Mouse (Mus musculus) forebrain, embryonic 12.5 days (tissue): ENCODE data around the gene Ascl1. TPM values are rescaled to one million over a fixed set of nuclear protein-coding genes. Genes with fewer than 3 reads are reported as not detected.

ENCODE experiments used
- ATAC-seq: fragments of 200-750 bp; cut with Nextera tagmentation; 2 replicates; pipeline ENCODE4 v1.8.0; 2017; ENCODE audit warnings: moderate TSS enrichment; ENCODE audit not compliant: low FRiP score
- H3K27ac ChIP-seq: fragments of 300-500 bp; sonication (generic); 2 replicates; pipeline ENCODE4 v1.5.1; 2016; ENCODE audit warnings: mild to moderate bottlenecking
- H3K27me3 ChIP-seq: fragments of 300-500 bp; sonication (generic); 2 replicates; pipeline ENCODE4 v1.6.1; 2016; ENCODE audit warnings: mild to moderate bottlenecking
- H3K36me3 ChIP-seq: fragments of 300-500 bp; sonication (generic); replicated peaks from 2 replicates; pipeline ENCODE4 v1.6.1; 2016; ENCODE audit warnings: mild to moderate bottlenecking
- H3K4me1 ChIP-seq: fragments of 300-500 bp; sonication (generic); 2 replicates; pipeline ENCODE4 v1.6.1; 2016
- H3K4me2 ChIP-seq: fragments of 300-500 bp; sonication (generic); 2 replicates; pipeline ENCODE4 v1.6.1; 2016; ENCODE audit warnings: mild to moderate bottlenecking, moderate library complexity
- H3K4me3 ChIP-seq: fragments of 300-500 bp; sonication (generic); replicated peaks from 2 replicates; pipeline ENCODE4 v1.5.1; 2016; ENCODE audit warnings: mild to moderate bottlenecking
- H3K9ac ChIP-seq: fragments of 300-500 bp; sonication (generic); 2 replicates; pipeline ENCODE4 v1.6.1; 2016; ENCODE audit warnings: mild to moderate bottlenecking
- H3K9me3 ChIP-seq: fragments of 300-500 bp; sonication (generic); 2 replicates; pipeline ENCODE4 v1.6.1; 2016
- WGBS: fragments of 180-500 bp; shearing (Covaris S2); methylation state at CpG from one replicate; pipeline ENCODE4 v1.1.7; 2016; 5-methylcytosine and 5-hydroxymethylcytosine counted together
- polyA plus RNA-seq: library from polyadenylated mRNA; unstranded; fragments of >200 nt; fragmentation: Nextera tagmentation; extraction: Ambion mirVana; gene quantifications from 2 replicates; pipeline ENCODE4 v1.2.1, GENCODE M21; 2016

The Ascl1 gene
- 62.3 and 75.3 TPM in 2 replicates for polyA plus RNA-seq

DNA sequence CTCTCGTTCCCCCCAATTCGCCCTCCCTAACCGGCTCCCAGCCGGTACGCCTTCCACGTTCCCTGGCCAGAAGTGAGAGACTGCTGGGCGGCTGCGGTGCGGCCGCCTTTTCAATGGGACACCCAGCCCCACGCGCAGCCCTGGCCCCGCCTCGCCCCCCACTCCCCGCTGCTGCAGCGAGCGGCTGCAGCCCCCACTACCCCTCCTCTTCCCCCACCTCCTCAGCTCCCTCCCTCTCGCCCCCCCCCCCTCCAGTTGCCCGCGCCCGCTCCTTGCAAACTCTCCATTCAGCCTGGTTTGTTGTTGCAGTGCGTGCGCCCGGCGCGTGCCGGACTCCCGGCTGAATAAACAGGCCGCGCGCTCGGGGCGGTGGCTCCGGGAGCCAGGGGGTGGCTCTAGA lies at the start of gene Ascl1:
Ascl1 (minus strand) TSS at position 85 of the 400 bp plus-strand sequence.
- peaks cover 50% of the 10 kb centered on the region for H3K4me1 ChIP-seq
- peaks cover 6% of the 10 kb centered on the region; the same call in 1 of the 2 replicates for H3K9me3 ChIP-seq
- peak within 1 kb of the TSS; percentile 77 for H3K4me2 ChIP-seq
- H3K27ac ChIP-seq: peak within 1 kb of the TSS; percentile 96
- H3K9ac ChIP-seq: peak within 1 kb of the TSS; percentile 96
- peak; percentile 63 for ATAC-seq
- H3K36me3 ChIP-seq: no peaks in the 10 kb centered on the region
- H3K27me3 ChIP-seq: peaks cover 38% of the 10 kb centered on the region
- peak within 1 kb of the TSS; percentile 91 for H3K4me3 ChIP-seq
- under 1% methylated on average over 30 of the region's 34 CpGs for WGBS

DNA sequence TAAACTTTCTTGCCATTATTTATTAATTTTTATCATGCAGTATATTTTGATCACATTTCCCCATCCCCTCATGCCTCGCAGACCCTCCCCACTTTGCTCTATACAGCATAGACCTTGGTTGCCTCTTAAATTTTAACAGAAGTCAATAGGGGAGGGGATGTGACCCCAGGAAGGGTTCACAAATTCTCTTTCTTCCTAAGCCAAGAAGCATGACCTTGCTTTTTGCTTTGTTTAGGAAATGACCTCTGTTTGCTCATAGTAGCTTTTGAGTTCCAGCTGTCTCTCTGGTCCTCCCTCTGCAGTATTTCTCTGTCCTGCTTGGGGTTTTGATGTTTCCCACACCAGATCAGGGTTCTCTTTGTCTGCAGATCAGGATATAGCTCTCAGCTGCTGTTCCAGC lies 40.7 kb upstream of the Ascl1 start:
- WGBS: 80% methylated on average over 1 of the region's 1 CpGs
- H3K4me1 ChIP-seq: no peaks in the 10 kb centered on the region
- no peaks in the 10 kb centered on the region for H3K9me3 ChIP-seq
- no peaks in the 10 kb centered on the region; the same call in 1 of the 2 replicates for H3K27me3 ChIP-seq
- H3K9ac ChIP-seq: no peak overlapping the region
- H3K36me3 ChIP-seq: no peaks in the 10 kb centered on the region
- H3K27ac ChIP-seq: no peak overlapping the region
- no peak overlapping the region for H3K4me3 ChIP-seq
- H3K4me2 ChIP-seq: no peak overlapping the region
- no peak for ATAC-seq

DNA sequence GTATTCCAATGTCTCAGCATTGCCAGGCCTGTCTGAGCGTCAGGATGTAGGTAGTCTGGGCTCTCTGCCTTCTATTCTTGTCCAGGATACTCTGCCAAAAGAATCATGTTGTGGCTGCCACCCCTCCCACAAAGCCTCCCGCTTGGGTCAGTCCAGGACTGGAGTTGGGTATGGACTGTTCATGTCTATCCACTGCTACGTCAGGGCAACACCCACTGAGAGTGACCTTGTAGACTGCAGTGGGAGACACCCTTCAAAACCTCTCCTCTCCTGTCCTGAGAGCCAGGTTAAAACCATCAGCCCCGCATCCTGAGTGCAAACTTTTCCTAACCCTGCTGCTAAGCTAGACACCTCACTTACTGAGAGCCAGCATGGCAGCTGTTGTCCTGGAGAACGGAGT lies 28.2 kb upstream of the Ascl1 start, which contains the start of gene Pah:
Pah (plus strand) TSS at position 150 of the 400 bp plus-strand sequence.
- 93% methylated on average over 5 of the region's 5 CpGs for WGBS
- Histone ChIP-seq H3K9ac (no peak within 1 kb of the TSS), H3K4me3 (no peak within 1 kb of the TSS), H3K4me2 (no peak within 1 kb of the TSS), H3K27ac (no peak within 1 kb of the TSS), H3K27me3 (peaks cover 8% of the 10 kb centered on the region; the same call in 1 of the 2 replicates), H3K4me1 (no peaks in the 10 kb centered on the region), H3K36me3 (no peaks in the 10 kb centered on the region), H3K9me3 (no peaks in the 10 kb centered on the region)
- ATAC-seq: no peak

DNA sequence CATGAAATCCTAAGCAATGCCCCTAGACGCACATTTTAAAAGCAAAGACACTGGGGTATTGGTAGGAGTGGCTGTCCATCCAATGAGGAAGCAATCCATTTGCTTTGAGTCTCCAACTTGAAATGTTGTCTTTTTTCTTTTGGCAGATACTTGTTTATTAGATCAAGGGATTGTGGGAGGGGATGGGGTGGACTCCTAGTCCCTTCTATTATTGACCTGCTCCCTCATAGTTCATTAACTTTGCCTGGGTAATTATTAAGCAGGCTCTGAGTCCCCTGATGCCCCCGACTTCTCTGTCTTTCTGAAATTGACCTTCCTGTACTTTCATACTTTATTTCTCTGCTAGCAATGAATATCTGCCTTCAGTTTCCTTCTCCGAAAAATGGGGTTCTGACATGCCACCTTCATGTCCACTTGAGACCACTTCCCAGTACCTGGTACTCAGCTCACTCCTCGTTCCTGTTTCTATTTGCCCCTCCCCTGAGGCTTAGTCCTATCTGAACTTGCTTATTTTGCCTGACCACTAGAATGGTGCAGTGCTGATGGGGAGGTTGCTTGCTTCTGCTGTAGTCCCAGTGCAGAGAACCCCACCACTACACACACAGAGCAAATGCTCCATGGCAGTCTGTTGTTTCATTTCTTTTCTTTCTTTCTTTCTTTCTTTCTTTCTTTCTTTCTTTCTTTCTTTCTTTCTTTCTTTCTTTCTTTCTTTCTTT lies 27.1 kb upstream of the Ascl1 start:
- 85% methylated on average over 4 of the region's 4 CpGs for WGBS

DNA sequence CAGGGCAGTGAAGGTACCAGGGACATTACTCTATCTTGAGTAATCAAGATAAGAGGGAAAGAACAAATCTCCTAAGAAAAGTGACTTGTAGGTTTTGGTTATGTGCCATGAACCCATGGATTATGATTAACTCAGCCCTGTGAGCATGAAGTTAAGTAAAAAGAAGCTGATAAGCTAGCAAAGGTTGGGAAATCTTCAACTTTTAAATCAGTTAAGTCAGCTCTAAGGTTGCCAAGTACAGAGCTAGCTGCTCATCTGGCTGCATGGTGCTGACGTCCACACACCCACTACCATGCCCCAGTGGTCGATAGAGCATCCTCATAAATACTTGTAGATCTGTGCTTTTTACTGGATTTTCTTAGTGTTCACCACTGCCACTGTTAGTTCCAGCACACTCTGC lies 25.1 kb upstream of the Ascl1 start:
- H3K4me3 ChIP-seq: no peak overlapping the region
- H3K36me3 ChIP-seq: no peaks in the 10 kb centered on the region
- no peaks in the 10 kb centered on the region for H3K9me3 ChIP-seq
- H3K27me3 ChIP-seq: 0 out of 2 replicates have a peak, but pooled peaks cover 4% of the 10 kb centered on the region
- WGBS: 84% methylated on average over 2 of the region's 2 CpGs
- no peaks in the 10 kb centered on the region for H3K4me1 ChIP-seq
- no peak overlapping the region for H3K27ac ChIP-seq
- no peak overlapping the region for H3K9ac ChIP-seq
- no peak for ATAC-seq
- H3K4me2 ChIP-seq: no peak overlapping the region

More for the DNA sequence above, 27.1 kb upstream of the Ascl1 start:
- H3K4me3 ChIP-seq: no peak overlapping the region
- no peaks in the 10 kb centered on the region for H3K4me1 ChIP-seq
- H3K36me3 ChIP-seq: no peaks in the 10 kb centered on the region
- no peaks in the 10 kb centered on the region for H3K9me3 ChIP-seq
- peaks cover 8% of the 10 kb centered on the region; the same call in 1 of the 2 replicates for H3K27me3 ChIP-seq
- H3K4me2 ChIP-seq: no peak overlapping the region
- ATAC-seq: no peak
- no peak overlapping the region for H3K27ac ChIP-seq
- no peak overlapping the region for H3K9ac ChIP-seq

DNA sequence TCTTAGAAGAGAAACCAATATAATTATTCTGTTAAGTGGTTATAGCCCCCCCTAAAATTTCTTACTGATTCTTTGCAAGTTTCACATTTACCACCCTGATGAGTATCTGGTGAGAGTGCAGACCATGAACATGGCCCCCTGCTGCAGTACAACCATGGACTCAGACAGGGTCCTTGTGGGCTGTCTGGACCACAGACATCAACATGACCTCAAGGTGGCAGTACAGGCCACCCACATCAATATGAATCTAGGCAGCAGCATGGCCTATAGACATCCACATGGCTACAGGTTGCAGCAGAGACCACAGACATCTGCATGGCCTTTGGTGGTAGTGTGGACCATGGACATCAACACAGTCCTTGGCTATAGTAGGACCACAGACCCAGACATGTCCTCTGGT lies 19.6 kb upstream of the Ascl1 start:
- Histone ChIP-seq H3K27ac (no peak overlapping the region), H3K4me2 (no peak overlapping the region), H3K36me3 (no peaks in the 10 kb centered on the region), H3K4me3 (no peak overlapping the region), H3K27me3 (no peaks in the 10 kb centered on the region), H3K9ac (no peak overlapping the region), H3K9me3 (no peaks in the 10 kb centered on the region), H3K4me1 (no peaks in the 10 kb centered on the region)
- no peak for ATAC-seq

DNA sequence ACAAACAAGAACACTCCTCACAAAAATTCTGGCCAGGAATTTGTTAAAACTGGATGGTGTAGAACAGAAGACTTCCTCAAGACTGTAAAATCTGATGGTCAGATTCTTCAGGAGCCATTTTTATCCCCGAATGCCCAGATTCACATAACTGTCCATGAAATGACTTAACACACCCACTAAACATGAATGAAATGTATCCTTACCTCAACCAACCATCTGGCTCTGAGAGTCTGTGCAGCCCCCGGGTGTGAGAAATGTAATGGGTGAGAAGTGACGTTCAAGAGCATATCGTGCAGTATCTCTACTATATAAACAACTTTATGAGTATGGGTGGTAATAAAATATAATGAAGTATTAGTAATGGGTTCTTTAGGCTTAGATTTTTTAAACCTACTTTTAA lies 15.1 kb upstream of the Ascl1 start:
- peaks cover 4% of the 10 kb centered on the region for H3K4me1 ChIP-seq
- no peak overlapping the region for H3K27ac ChIP-seq
- no peak for ATAC-seq
- H3K9ac ChIP-seq: no peak overlapping the region
- H3K4me3 ChIP-seq: no peak overlapping the region
- peaks cover 9% of the 10 kb centered on the region for H3K27me3 ChIP-seq
- no peak overlapping the region for H3K4me2 ChIP-seq
- H3K36me3 ChIP-seq: no peaks in the 10 kb centered on the region
- 94% methylated on average over 4 of the region's 4 CpGs for WGBS
- H3K9me3 ChIP-seq: no peaks in the 10 kb centered on the region

DNA sequence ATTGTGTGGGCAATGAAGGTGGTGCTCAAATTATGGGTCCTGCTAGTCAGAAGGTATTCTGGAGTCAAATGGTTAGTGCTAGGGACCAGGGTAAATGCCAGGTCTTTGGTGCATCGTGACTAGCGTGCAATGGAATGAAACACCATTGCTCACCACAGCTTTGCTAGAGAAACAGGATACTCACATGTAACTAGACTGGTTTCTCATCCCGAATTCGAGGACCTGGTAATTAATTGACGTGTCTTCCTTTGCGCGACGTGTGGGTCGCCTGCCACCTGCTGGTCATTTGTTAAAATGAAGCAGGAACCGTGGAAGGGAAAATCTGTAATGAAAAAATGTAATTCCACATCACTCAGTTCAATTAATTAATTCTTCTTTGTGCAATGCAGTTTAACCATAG lies 10.5 kb upstream of the Ascl1 start:
- no peak overlapping the region for H3K9ac ChIP-seq
- no peak for ATAC-seq
- H3K27me3 ChIP-seq: peaks cover 38% of the 10 kb centered on the region
- no peak overlapping the region for H3K4me3 ChIP-seq
- H3K27ac ChIP-seq: no peak overlapping the region
- H3K36me3 ChIP-seq: no peaks in the 10 kb centered on the region
- peak overlapping the region; percentile 17; the same call in 1 of the 2 replicates for H3K4me2 ChIP-seq
- H3K4me1 ChIP-seq: peaks cover 40% of the 10 kb centered on the region
- WGBS: 2% methylated on average over 10 of the region's 10 CpGs
- H3K9me3 ChIP-seq: no peaks in the 10 kb centered on the region

DNA sequence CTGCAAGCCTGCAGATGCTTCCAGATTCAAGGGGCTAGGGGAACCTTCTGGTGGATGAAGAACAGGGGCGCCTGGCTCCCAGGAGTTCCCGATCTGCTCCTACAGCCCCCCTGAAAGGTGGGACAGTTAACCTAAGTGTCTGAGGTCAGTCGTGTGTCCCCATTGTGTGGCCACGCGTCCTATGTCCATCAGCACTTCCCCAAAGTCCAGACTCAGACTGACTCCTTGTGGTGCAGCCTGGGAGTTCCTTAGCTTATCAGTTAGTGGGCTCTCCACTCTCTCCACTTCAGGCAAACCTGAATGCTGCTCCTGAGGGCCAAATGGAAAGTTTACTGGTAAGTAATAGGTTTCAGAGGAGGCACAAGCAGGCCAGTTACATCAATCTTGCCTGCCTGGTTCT lies 8.8 kb upstream of the Ascl1 start:
- Histone ChIP-seq H3K4me2 (peak overlapping the region; percentile 44), H3K27ac (peak overlapping the region; percentile 83; the same call in 1 of the 2 replicates), H3K4me3 (no peak overlapping the region), H3K27me3 (peaks cover 51% of the 10 kb centered on the region), H3K9ac (no peak overlapping the region), H3K9me3 (peaks cover 3% of the 10 kb centered on the region; the same call in 1 of the 2 replicates), H3K4me1 (peaks cover 40% of the 10 kb centered on the region), H3K36me3 (no peaks in the 10 kb centered on the region)
- 15% methylated on average over 5 of the region's 5 CpGs for WGBS
- ATAC-seq: peak; percentile 64

DNA sequence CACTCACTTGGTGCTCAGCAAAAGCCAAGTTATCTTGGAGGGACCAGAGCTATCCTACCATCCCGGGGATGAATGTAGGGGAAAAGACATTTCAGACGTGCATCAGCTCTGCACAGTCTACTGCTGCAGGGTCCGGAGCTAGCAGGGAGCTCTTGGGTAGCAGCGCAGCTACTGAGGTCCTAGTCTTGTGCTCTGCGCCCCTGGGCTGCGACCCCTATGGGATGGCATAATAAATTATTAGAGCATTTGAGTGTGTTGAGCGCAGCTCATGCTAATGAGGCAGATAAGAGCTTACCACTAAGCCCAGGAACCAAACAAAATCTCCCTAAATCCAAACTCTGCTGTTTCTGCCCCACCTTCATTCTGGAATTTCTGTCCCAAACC lies 8.2 kb upstream of the Ascl1 start:
- Histone ChIP-seq H3K27ac (peak overlapping the region; percentile 83), H3K4me3 (peak overlapping the region; percentile 20), H3K36me3 (no peaks in the 10 kb centered on the region), H3K4me2 (peak overlapping the region; percentile 44), H3K27me3 (peaks cover 57% of the 10 kb centered on the region), H3K9ac (peak overlapping the region; percentile 41), H3K4me1 (peaks cover 40% of the 10 kb centered on the region), H3K9me3 (peaks cover 3% of the 10 kb centered on the region; the same call in 1 of the 2 replicates)
- WGBS: 1% methylated on average over 7 of the region's 7 CpGs
- peak; percentile 69 for ATAC-seq

DNA sequence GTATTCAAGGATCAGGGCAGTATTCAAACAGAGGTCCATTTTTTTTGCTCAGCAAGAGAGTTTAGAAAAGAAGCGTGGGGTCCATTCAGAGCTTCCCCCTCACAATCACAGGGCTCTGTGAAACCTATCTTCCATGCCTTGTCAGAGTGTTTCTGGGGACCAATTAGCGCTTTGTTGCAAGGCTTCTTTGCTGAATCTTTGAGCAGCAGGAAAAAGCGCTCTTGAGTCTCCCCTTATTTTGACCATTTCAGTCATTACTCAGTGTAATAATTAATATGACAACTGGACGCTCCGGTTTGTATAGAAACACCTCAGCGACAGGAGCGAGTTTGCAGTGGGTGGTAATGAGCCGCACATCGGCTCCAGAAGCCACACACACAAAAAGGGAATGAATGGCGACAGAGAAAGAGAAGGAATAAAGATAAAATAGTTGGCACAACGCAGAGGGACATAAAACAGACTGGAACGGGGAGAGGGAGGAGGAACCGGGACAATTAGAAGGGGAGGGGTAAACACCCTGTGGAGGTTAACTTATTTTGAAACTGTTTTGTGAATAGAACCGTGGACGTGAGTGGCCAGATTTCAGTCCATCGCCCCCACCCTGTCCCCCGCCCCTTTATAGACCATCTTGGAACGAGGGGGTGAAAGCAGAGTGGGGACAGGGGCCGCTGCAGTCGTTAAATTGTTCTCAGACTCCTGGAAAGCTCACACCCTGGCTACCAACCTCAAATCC lies 7.6 kb upstream of the Ascl1 start:
- ATAC-seq: peak; percentile 58
- Histone ChIP-seq H3K4me1 (peaks cover 40% of the 10 kb centered on the region), H3K27me3 (peaks cover 60% of the 10 kb centered on the region), H3K4me3 (peak overlapping the region; percentile 20), H3K9ac (peak overlapping the region; percentile 41), H3K27ac (peak overlapping the region; percentile 83), H3K4me2 (peak overlapping the region; percentile 44), H3K36me3 (no peaks in the 10 kb centered on the region), H3K9me3 (peaks cover 4% of the 10 kb centered on the region; the same call in 1 of the 2 replicates)
- 4% methylated on average over 20 of the region's 20 CpGs for WGBS

DNA sequence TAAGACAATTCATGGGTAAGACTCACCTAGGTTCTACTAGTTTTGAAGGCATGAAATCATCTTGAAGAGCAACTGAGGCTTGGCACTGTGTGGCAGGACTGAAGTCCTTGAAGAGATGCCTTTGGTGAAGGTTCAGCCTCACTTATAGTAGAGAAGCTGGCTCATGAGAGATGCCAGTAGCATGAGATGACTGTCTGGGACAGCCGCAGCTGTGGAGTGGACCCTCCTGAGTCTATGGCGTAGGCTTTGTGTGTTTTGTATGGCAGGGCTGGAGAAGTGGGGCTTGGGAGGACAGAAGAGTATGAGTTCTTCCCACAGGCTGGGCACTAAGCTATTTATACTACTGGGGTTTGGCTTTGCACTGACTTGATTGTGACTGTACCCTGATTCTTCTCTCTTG lies 3.6 kb upstream of the Ascl1 start:
- H3K9me3 ChIP-seq: peaks cover 6% of the 10 kb centered on the region; the same call in 1 of the 2 replicates
- H3K27me3 ChIP-seq: peaks cover 56% of the 10 kb centered on the region

More for the DNA sequence above, 3.6 kb upstream of the Ascl1 start:
- Histone ChIP-seq H3K27ac (no peak overlapping the region), H3K9ac (no peak overlapping the region), H3K4me2 (no peak overlapping the region), H3K4me1 (peaks cover 43% of the 10 kb centered on the region), H3K4me3 (no peak overlapping the region), H3K36me3 (no peaks in the 10 kb centered on the region)
- WGBS: 95% methylated on average over 2 of the region's 2 CpGs
- ATAC-seq: no peak
